Mouse (Mus musculus) layer of hippocampus, adult 11-12 months (tissue): Measurements from ENCODE around the gene Slc35b3.

ENCODE experiments used
- DNase-seq: peaks from one replicate; pipeline ENCODE4 v3.0.0; 2022; ENCODE audit warnings: low spot score

Gene Slc35b3

DNA sequence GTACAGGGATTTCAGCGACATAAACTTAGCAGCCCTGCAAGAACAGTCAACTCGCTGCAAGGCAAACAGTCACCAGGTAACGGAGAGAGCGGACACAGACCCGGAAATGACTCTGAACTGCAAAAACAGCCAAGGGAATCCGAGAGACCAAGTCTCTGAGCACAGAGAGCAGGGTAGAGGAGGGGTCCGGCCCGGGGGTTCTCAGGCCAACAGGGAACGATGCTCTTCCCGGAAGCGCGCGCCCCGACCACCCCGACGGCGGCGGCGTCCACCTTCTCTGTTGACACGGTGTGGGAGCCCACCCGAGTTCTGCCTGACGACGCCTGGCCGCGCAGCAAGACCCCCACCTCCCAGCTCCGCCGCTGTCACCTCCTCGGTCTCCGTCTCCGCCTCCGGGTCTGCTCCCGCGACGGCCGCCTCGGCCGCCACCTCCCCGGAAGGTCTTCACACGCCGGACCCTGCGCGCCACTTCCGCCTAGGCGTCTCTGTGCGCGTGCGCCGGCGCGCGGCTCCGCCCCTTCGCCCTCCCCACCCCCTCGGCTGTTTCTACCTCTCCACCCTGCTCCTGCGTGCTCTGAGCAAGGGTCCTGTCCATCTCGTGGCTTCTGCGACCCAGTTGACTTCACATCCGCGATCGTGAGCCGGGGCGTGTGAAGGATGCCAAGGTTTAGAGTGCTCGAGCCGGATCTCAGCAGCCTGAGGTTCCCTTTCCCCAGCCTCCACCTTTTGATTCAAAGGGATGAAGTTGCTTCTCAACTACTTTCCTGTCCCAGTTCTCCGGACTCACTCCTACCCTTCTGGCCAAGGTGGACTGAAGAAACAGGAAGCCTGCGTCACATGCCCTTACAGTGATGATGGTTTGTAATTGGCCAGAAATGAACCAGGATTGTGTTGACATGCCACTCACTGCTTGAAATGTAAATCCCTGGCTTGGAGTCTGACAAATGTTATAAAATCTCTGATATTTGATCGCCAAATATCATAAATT, at the start of gene Slc35b3:
TSS of gene Slc35b3 (minus strand) at position 813 of the 988 bp plus-strand sequence.
- DNase-seq = peak; percentile 78

DNA sequence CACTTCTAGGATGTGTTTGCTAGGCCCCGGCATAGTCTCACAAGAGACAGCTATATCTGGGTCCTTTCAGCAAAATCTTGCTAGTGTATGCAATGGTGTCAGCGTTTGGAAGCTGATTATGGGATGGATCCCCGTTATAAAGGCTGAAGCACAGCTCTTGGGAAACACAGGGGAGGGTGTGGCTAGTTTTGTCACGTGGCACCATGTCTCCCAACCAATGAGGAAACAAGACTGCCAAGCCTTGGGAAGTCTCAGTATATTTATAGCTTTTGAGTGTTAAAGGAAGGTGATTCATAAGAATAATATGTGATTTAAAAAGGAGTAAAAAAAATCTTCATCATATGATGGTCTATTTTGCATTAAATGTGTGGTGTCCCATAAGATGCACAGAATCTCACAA, 49.6 kb upstream of the Slc35b3 start:
- DNase-seq = no peak

- DNase-seq = no peak
Measured at GRCm38 (mm10) chr13:39003101-39003762, 42.6 kb upstream of the Slc35b3 start.

DNA sequence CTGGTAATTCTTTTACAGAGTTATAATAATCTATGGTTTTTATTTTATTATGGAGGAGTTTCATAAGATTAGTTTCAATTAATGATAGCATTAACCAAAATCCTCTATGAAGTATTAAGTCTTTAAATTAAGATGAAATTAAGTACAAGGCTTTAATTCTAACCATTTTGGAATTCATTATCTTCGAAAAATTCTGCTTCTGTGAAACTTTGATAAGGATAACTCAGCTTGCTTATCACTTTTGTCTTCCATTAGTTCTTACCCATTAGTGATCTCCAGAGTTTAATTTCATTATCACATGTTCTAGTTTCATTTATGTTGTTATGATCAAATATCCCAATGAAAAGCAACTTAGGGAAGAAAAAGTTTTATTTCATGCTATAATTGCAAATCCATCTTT, 41.7 kb upstream of the Slc35b3 start:
- DNase-seq = no peak

GRCm38 (mm10) chr13:39001434-39001833, 40.8 kb upstream of the Slc35b3 start:
- no peak for DNase-seq

DNA sequence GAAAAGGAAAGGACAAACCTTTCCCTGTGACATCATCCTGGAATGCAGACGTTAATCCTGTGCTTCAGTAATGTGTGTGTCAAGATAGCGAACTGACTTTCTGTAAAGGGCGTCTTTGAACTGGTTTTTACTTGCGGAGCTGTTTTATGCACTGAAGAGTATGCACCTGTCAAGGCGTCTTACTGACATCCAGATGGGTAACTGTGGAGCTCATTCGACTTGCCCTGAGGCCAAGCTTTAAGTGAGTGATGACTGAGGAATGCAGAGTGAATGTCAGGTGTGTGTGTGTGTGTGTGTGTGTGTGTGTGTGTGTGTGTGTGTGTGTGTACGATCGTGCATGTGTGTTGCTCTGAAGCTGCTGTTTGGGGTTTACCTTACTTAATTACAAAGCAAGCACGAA, 38.3 kb upstream of the Slc35b3 start:
- DNase-seq = no peak

DNA sequence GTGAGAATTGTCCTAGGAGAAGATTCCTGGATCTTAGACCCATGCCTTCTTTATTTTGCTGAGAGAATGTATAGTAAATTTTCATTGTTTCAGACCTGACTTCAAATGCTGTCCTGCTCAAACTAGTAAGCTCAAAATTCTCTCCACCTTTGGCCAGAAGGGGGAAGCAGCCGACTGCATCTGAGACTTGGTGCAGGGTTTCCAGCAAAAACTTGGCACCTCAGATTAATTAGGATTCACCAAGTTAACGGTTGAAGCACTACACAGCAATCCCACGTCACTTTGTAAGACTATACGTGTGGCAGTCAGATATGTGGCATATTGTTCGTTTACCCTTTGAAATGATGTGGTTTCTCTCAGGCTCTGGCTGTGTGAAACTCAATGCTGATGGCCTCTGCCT, 31.9 kb upstream of the Slc35b3 start:
- DNase-seq = peak; percentile 44

GRCm38 (mm10) chr13:38983751-38984150, 23.1 kb upstream of the Slc35b3 start:
- DNase-seq = no peak

GRCm38 (mm10) chr13:38980900-38981299, 20.2 kb upstream of the Slc35b3 start:
- DNase-seq = no peak

- DNase-seq = no peak
Measured at GRCm38 (mm10) chr13:38976978-38977377, 16.3 kb upstream of the Slc35b3 start.

DNA sequence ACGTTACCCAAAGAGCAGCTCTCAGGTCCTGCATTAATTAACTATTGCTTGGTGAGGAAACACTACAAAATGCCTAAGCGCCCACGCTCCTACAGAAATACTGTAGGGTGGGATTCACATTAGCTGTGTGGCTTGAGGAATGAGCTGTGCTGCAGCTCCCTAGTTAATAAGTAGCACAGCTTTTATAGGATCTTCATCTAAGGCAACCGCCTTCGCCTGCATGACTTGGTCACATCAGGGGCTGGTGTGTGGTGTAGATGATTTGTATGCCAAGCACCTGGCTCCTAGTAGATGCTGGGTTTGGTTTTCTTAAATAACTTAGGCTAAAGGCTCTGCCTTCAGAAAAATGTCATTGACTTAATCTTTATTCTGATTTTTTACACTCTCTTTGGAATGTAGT, 15.2 kb upstream of the Slc35b3 start:
- no peak for DNase-seq

DNA sequence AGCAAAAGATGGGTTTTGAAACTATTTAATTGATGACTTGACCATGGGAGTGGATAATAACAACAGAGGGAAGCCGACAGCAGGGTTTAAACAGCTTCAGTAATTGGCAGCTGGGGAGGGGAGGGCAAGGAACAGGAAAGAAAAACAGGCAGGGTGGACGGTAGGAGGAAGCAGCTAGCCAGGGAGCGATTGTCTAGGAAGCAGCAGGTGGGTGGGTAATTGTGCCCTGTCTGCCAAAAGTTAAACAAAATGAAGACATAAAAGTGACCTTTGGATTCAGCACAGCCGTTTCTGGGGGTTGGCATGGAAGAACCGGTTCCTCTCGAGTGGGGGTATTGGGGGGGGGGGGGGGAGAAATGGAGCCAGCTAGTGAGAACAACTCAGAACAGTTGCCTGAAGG, 11.9 kb upstream of the Slc35b3 start:
- no peak for DNase-seq

DNA sequence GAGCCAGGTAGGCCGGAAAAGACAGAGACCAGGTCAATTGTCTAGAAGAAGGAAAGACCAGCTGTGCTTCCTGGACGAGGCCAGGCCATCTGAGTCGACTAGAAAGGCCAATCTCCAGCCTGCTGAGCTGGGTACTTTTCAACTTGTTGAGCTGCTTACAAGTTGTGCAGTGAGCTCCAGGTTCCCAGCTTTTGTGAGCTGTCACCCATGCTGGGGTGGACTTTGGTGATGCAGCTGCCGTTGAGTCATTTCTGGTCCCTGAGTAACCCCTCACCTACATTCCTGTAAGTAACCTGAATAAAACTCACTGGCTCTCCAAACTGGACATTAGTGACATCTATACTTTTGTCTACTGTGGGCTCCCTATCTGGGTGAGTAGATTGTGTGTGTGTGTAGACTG, 10.4 kb upstream of the Slc35b3 start:
- DNase-seq = no peak

GRCm38 (mm10) chr13:38967518-38967917, 6.8 kb upstream of the Slc35b3 start:
- no peak for DNase-seq

DNA sequence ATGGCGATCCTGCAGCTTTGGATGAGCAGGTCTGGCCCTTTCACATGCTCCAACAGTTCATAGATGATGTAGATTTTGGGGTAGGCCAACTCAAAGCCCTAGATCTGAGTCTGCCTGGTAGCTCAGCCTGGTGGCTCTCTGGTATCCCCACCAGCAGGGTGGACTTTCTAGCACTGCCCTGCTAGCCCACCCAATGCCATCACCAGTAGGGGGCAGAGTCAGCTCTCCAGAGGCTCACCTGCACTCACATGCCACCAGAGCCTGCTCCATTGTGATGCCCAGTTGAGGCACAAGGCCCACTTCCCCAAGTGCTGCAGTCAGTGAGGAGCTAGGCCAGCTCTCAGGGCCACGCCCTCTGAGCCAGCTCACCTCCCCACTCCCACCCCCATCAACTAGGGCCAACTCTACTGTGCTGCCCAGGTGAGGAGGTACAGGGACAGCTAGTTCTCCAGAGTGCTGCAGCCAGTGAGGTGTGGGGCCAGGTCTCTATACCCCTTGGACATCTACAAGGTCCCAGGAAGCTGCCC, 6.3 kb upstream of the Slc35b3 start:
- DNase-seq = no peak

DNA sequence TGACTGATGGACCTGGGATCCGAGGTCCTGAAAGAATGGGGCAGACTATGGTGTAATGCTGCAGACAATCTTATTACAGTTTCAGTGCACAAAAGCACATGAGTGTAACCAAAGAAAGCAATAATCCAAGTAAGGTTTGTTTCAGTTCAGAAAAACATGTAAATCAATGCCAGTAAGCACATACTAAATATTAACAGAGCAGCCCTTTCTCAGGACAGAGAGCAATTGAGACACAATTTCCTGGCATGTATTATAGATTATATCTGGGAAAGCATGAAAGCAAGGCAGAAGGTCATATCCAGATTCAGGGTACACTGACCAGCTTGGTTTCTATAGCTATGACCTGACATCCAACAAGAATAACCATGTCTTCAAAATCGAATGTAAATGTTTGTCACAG, 2.1 kb upstream of the Slc35b3 start:
- DNase-seq = no peak

GRCm38 (mm10) chr13:38958037-38958436, 2.6 kb downstream of the Slc35b3 start:
- DNase-seq = no peak

GRCm38 (mm10) chr13:38946296-38947012, 14.2 kb downstream of the Slc35b3 start:
- DNase-seq = no peak

GRCm38 (mm10) chr13:38945767-38946166, 14.9 kb downstream of the Slc35b3 start:
- DNase-seq = no peak

DNA sequence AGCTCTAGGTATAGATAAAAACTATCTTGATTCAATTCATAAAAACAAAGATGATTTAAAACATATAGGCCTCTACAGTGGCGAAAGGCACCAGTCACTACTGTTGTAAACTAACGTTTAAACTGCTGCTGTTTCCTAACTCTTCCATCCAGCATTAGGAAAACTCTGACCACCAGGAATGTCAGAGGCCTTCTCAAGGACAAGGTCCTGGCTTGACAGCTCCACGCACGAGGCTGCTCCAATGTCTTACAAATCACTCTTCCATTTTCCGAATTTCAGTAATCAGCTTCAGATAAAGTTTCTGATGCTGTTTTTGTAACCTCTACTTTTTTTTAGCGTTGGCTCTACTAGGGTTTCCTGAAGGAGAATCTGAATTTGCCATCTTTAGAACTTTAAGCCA, 15.7 kb downstream of the Slc35b3 start:
- DNase-seq = no peak

GRCm38 (mm10) chr13:38941786-38942185, 18.9 kb downstream of the Slc35b3 start:
- DNase-seq = no peak

- DNase-seq = no peak
Measured at GRCm38 (mm10) chr13:38941280-38941679, 19.4 kb downstream of the Slc35b3 start.
